Mouse (Mus musculus) regulatory T cell (primary cell): Measurements from ENCODE around the gene Sema4a.

Experiments
- in situ Hi-C: fragments of 300-600 bp; cut with MboI, MseI; formaldehyde crosslinking; loops from one replicate; pipeline ENCODE4 v1.15.1; 2025; ENCODE audit warnings: high pct_unique_total_duplicates

Sema4a gene

GRCm38 (mm10) chr3:88395288-88395687 lies 65.7 kb downstream of the Sema4a start:
- in situ Hi-C loops: no loop called here

- in situ Hi-C loops: no loop called here
Observed at GRCm38 (mm10) chr3:88393776-88394375, 67.1 kb downstream of the Sema4a start.
